Mouse (Mus musculus) lung, adult 2 months (tissue): ENCODE data around the gene Cdk5rap2.

Experiments
- CTCF ChIP-seq: fragments of 200-500 bp; IDR thresholded peaks from 2 replicates; pipeline ENCODE4 v1.5.1; 2011; ENCODE audit warnings: mild to moderate bottlenecking, low read length, control low read depth; ENCODE audit not compliant: insufficient read depth
- POLR2A ChIP-seq: fragments of 200-500 bp; IDR thresholded peaks from 2 replicates; pipeline ENCODE4 v1.6.1; 2011; ENCODE audit warnings: low read depth, mild to moderate bottlenecking, control low read depth, low read length, borderline replicate concordance; ENCODE audit errors: extremely low read depth

GRCm38 (mm10) chr4:70238862-70239261, 171.4 kb downstream of the Cdk5rap2 start:
- TF ChIP-seq CTCF (no peak), POLR2A (no peak)
